Mouse (Mus musculus): ENCODE data around the gene Rchy1.
"Not testable (repeated sequence)": the region's sequence is repeated elsewhere in the genome, so short reads cannot be mapped to it uniquely, and the experiment has no call there.

The Rchy1 gene

GRCm38 (mm10) chr5:91960606-91961254, 2.1 kb downstream of the Rchy1 start:
- no peak for DNase-seq (ENCODE audit: low read depth in 1 of 2, low spot score in 2 of 2)

GRCm38 (mm10) chr5:91959986-91960385, 2.9 kb downstream of the Rchy1 start:
- no peak for DNase-seq (ENCODE audit: low read depth in 1 of 2, low spot score in 2 of 2)

- DNase-seq (ENCODE audit: low read depth in 1 of 2, low spot score in 2 of 2): no peak
These were observed 3.8 kb downstream of the Rchy1 start for GRCm38 (mm10) chr5:91959096-91959495.

GRCm38 (mm10) chr5:91956991-91957760, 5.7 kb downstream of the Rchy1 start:
- no peak for DNase-seq (ENCODE audit: low read depth in 1 of 2, low spot score in 2 of 2)

GRCm38 (mm10) chr5:91951404-91951803, 11.5 kb downstream of the Rchy1 start:
- no peak for DNase-seq (ENCODE audit: low read depth in 1 of 2, low spot score in 2 of 2)

- no peak for DNase-seq (ENCODE audit: low read depth in 1 of 2, low spot score in 2 of 2)
These were observed 13.4 kb downstream of the Rchy1 start for GRCm38 (mm10) chr5:91949441-91949840.

GRCm38 (mm10) chr5:91947008-91947407, 15.9 kb downstream of the Rchy1 start:
- no peak for DNase-seq (ENCODE audit: low read depth in 1 of 2, low spot score in 2 of 2)

- not testable (repeated sequence) for DNase-seq (ENCODE audit: low read depth in 1 of 2, low spot score in 2 of 2)
These were observed 17.3 kb downstream of the Rchy1 start for GRCm38 (mm10) chr5:91945609-91946008.

GRCm38 (mm10) chr5:91913231-91913630, 49.6 kb downstream of the Rchy1 start:
- DNase-seq (ENCODE audit: low read depth in 1 of 2, low spot score in 2 of 2): no peak

- no peak for DNase-seq (ENCODE audit: low read depth in 1 of 2, low spot score in 2 of 2)
These were observed 51.3 kb downstream of the Rchy1 start for GRCm38 (mm10) chr5:91911384-91912106.

GRCm38 (mm10) chr5:91910616-91911015, 52.3 kb downstream of the Rchy1 start:
- no peak for DNase-seq (ENCODE audit: low read depth in 1 of 2, low spot score in 2 of 2)

- DNase-seq (ENCODE audit: low read depth in 1 of 2, low spot score in 2 of 2): no peak
These were observed 53.8 kb downstream of the Rchy1 start for GRCm38 (mm10) chr5:91909010-91909620.

Measured in monocyte, adult 2 months (primary cell).